Mouse (Mus musculus) heart, embryonic 14.5 days (tissue): Measurements from ENCODE around the gene Ppp1r1b. TPM values are rescaled to one million over a fixed set of nuclear protein-coding genes. Genes with fewer than 3 reads are reported as not detected.

ENCODE experiments used
- ATAC-seq: fragments of 200-750 bp; cut with Nextera tagmentation; 2 replicates; pipeline ENCODE4 v1.8.0; 2017; ENCODE audit warnings: low read depth, moderate TSS enrichment; ENCODE audit not compliant: insufficient number of reproducible peaks, insufficient read depth, low FRiP score
- H3K27ac ChIP-seq, 2 experiments: fragments of 200-500 bp in 1 of 2; fragments of 300-500 bp in 1 of 2; sonication (generic) in 1 of 2; replicated peaks in 1 of 2; 2 replicates each; pipeline ENCODE4 v1.5.1; 2012 to 2014; ENCODE audit warnings: low read depth in 2 of 2, low read length in 2 of 2, control low read depth in 1 of 2, mild to moderate bottlenecking in 1 of 2, mixed read lengths in 1 of 2; ENCODE audit not compliant: control insufficient read depth in 1 of 2, insufficient read depth in 1 of 2
- H3K27me3 ChIP-seq: fragments of 300-500 bp; sonication (generic); 2 replicates; pipeline ENCODE4 v1.6.1; 2014; ENCODE audit warnings: mild to moderate bottlenecking, low read length, control low read depth; ENCODE audit not compliant: control insufficient read depth, insufficient read depth
- H3K36me3 ChIP-seq: fragments of 300-500 bp; sonication (generic); 2 replicates; pipeline ENCODE4 v1.6.1; 2014; ENCODE audit warnings: mild to moderate bottlenecking, control low read depth, low read length, mixed read lengths; ENCODE audit not compliant: control insufficient read depth, insufficient read depth
- H3K4me1 ChIP-seq, 2 experiments: fragments of 200-500 bp in 1 of 2; fragments of 300-500 bp in 1 of 2; sonication (generic) in 1 of 2; 2 replicates each; pipeline ENCODE4 v1.6.1; 2012 to 2014; ENCODE audit warnings: low read length in 2 of 2, control low read depth in 1 of 2, mixed read lengths in 1 of 2; ENCODE audit not compliant: control insufficient read depth in 2 of 2, insufficient read depth in 2 of 2
- H3K4me2 ChIP-seq: fragments of 300-500 bp; sonication (generic); 2 replicates; pipeline ENCODE4 v1.6.1; 2014; ENCODE audit warnings: mild to moderate bottlenecking, low read length
- H3K4me3 ChIP-seq, 2 experiments: fragments of 200-500 bp in 1 of 2; fragments of 300-500 bp in 1 of 2; sonication (generic) in 1 of 2; 2 replicates each; pipeline ENCODE4 v1.5.1; 2012 to 2014; ENCODE audit warnings: low read length in 2 of 2, mild to moderate bottlenecking in 2 of 2, control low read depth in 1 of 2, low read depth in 1 of 2, moderate library complexity in 1 of 2; ENCODE audit not compliant: control insufficient read depth in 1 of 2, insufficient read depth in 1 of 2
- H3K9ac ChIP-seq: fragments of 300-500 bp; sonication (generic); 2 replicates; pipeline ENCODE4 v1.6.1; 2014; ENCODE audit warnings: mild to moderate bottlenecking, low read length
- H3K9me3 ChIP-seq: fragments of 300-500 bp; sonication (generic); 2 replicates; pipeline ENCODE4 v1.6.1; 2016; ENCODE audit warnings: low read length, control low read depth; ENCODE audit not compliant: control insufficient read depth
- WGBS: fragments of 180-500 bp; shearing (Covaris S2); extraction: QIAGEN DNeasy Blood & Tissue Kit; methylation state at CpG from one replicate; pipeline ENCODE4 v1.1.7; 2014; 5-methylcytosine and 5-hydroxymethylcytosine counted together
- polyA plus RNA-seq: library from polyadenylated mRNA; unstranded; fragments of >200 nt; fragmentation: Nextera tagmentation; extraction: Ambion mirVana; gene quantifications from 2 replicates; pipeline ENCODE4 v1.2.1, GENCODE M21; 2014

Gene Ppp1r1b
- polyA plus RNA-seq, 1 experiment from 2014 or later = 42.2 TPM

DNA sequence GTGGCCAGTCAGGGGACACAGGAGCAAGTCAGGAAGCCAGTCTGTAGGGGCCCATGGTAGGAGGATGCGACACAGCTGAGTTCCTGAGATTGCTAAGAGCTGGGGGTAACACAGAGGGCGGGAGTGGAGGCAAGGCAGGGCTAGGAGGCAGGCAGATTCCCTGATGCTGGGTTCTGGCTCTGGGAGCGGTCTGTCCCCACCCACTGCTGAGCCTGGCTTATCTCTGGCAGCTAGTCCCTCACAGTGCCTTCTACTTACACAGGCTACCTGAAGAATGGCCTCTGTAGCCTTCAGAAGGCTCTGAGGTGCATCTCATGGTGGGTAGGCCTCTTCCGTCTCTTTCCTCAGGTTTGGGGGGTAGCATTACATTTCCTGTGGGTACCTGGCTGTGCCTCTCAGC, 44.4 kb downstream of the Ppp1r1b start:
- Histone ChIP-seq H3K4me1 (peaks cover 54 to 68% of the 10 kb centered on the region in 2 experiments), H3K27ac (peak overlapping the region; percentile 88 to 99), H3K27me3 (peaks cover 3% of the 10 kb centered on the region; the same call in 1 of the 2 replicates), H3K36me3 (peaks cover 6% of the 10 kb centered on the region), H3K4me2 (peak overlapping the region; percentile 41), H3K9me3 (no peaks in the 10 kb centered on the region), H3K4me3 (no peak overlapping the region), H3K9ac (peak overlapping the region; percentile 64)
- ATAC-seq = no peak
- WGBS = 20% methylated on average over 4 of the region's 4 CpGs

DNA sequence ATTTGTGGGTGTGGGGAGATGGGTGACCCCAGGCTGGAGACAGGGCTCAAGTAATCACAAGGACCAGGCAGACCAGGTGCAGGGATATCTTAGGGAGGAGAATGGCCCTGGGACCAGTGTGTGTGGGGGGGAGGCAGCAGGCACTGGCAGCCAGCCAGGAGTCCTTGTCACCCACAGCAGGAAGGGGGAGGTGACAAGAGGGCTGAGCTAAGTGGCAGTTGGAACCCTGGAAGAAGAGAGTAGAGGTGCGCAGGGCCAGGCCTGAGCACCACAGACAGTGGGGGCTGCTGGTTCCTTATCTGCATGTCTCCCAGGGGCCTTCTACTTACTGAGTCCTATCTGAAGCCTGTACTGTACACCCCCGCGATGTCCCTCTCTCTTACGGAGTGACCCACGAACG, 45.1 kb downstream of the Ppp1r1b start:
- WGBS = 8% methylated on average over 6 of the region's 6 CpGs
- H3K27me3 ChIP-seq = no peaks in the 10 kb centered on the region
- H3K9me3 ChIP-seq = no peaks in the 10 kb centered on the region
- H3K27ac ChIP-seq = peak overlapping the region; percentile 98 to 99
- no peak overlapping the region for H3K4me3 ChIP-seq
- H3K4me1 ChIP-seq = peaks cover 51 to 62% of the 10 kb centered on the region in 2 experiments
- H3K9ac ChIP-seq = peak overlapping the region; percentile 64
- peaks cover 11% of the 10 kb centered on the region for H3K36me3 ChIP-seq
- ATAC-seq = peak; percentile 66
- peak overlapping the region; percentile 41 for H3K4me2 ChIP-seq

DNA sequence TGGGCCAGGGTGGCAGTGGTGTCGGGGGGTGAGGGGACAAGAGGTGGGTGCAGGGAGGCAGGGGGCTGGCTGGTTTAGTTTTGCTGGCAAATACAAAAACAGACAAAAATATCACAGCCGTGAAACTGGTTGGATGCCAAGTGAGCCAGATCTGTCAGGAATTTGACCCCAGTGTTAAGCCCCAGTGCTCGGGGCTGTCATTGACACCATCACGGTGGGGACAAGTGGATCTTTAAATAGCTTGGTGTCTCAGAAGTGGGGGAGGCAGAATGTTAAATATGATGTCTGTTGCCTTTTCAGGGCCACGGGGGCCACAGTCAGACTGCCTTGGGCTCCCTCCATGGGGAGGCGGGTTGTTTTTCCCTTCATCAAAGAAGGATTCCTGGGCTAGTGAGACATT, 46.1 kb downstream of the Ppp1r1b start:
- Histone ChIP-seq H3K4me2 (peak overlapping the region; percentile 41), H3K27me3 (no peaks in the 10 kb centered on the region), H3K36me3 (peaks cover 12% of the 10 kb centered on the region), H3K4me3 (no peak overlapping the region; a peak in 1 of 4 replicates), H3K27ac (peak overlapping the region; percentile 98 to 99), H3K4me1 (peaks cover 43 to 52% of the 10 kb centered on the region in 2 experiments), H3K9me3 (no peaks in the 10 kb centered on the region), H3K9ac (peak overlapping the region; percentile 64; the same call in 1 of the 2 replicates)
- peak; percentile 57 for ATAC-seq
- WGBS = 9% methylated on average over 6 of the region's 6 CpGs

DNA sequence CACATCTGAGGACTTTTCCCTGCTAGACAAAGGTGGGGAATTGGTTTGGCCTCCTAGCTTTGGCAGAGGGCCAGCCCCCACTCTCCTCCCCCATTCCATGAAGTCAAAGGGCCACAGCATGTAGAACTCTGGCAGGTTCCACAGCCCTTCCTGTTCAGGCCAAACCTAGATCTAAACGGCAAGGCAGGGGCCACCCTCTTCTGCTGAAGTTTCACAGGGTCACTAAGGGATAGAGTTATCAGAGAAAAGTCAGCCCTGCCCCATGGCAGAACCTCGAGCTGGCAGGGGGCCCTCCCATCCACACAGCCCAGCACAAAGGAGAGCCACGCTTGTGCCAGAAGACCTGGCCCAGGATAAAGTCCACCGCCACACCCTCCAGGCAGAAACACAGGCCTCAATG, 46.8 kb downstream of the Ppp1r1b start:
- Histone ChIP-seq H3K27me3 (no peaks in the 10 kb centered on the region), H3K9ac (peak overlapping the region; percentile 38), H3K4me3 (no peak overlapping the region), H3K4me1 (peaks cover 43 to 52% of the 10 kb centered on the region in 2 experiments), H3K4me2 (peak overlapping the region; percentile 41), H3K27ac (peak overlapping the region; percentile 98 to 99), H3K9me3 (no peaks in the 10 kb centered on the region), H3K36me3 (peaks cover 12% of the 10 kb centered on the region)
- peak; percentile 15 for ATAC-seq
- 10% methylated on average over 4 of the region's 4 CpGs for WGBS

DNA sequence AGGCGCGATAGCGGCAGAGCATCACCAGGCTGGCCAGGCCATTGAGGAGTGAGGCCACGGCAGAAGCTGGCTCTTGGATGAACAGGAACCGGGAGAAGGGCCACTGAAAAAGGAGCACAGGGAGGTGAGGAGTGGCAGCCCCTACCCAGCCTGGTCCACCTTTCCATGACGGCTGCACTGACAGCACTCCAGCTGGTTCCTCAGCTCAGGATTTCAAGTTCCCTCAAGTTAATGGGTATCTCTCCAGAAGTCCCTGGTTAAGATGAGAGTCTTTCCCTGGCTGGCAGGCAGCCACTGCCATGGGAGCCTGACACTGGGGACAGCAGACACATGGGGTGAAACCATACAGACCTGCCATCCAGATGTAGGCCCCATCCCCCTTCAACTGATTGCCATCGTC, 49.7 kb downstream of the Ppp1r1b start:
- no peak for ATAC-seq
- Histone ChIP-seq H3K9ac (no peak overlapping the region), H3K27ac (no peak overlapping the region), H3K27me3 (no peaks in the 10 kb centered on the region), H3K36me3 (peaks cover 12% of the 10 kb centered on the region), H3K9me3 (no peaks in the 10 kb centered on the region), H3K4me3 (no peak overlapping the region), H3K4me1 (peaks cover 29 to 37% of the 10 kb centered on the region in 2 experiments), H3K4me2 (no peak overlapping the region)
- 91% methylated on average over 7 of the region's 7 CpGs for WGBS

DNA sequence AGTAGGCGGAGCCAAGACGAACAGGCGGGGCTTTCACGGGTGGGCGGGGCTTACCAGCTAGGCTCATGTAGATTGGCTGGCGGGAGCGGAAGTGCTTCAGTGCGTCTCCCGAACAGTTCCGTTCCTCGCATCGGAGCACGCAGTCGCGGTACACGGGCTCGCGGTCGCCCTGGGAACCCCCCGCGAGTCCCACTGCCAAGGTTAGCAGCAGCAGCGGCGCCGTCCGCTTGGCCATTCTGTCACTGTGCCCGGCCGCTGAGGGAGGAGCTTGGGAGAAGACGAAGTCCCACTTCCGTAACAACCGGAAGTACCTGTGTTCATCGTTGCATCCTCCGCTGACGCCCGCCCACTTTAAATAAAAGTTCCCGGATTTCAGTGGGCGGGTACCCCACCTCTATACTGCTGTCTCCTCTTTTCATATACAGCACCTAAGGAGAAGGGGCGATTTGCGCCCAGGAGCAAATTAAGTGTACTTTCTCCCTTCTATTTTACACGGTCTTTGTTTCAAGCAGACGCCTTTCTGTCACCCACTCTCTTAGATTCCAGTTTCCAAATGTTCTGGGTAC, 52.0 kb downstream of the Ppp1r1b start, which contains the start of gene Pgap3:
Gene Pgap3 (minus strand): TSS at position 330 of the 566 bp plus-strand sequence.
- peaks cover 12% of the 10 kb centered on the region for H3K36me3 ChIP-seq
- H3K9me3 ChIP-seq = no peaks in the 10 kb centered on the region
- peak within 1 kb of the TSS; percentile 87 for H3K4me2 ChIP-seq
- peak within 1 kb of the TSS; percentile 75 for H3K9ac ChIP-seq
- H3K27ac ChIP-seq = peak within 1 kb of the TSS; percentile 95 to 99
- ATAC-seq = peak; percentile 74
- H3K27me3 ChIP-seq = no peaks in the 10 kb centered on the region
- peaks cover 10 to 16% of the 10 kb centered on the region in 2 experiments for H3K4me1 ChIP-seq
- WGBS = under 1% methylated on average over 40 of the region's 40 CpGs
- peak within 1 kb of the TSS; percentile 63 to 98 for H3K4me3 ChIP-seq

DNA sequence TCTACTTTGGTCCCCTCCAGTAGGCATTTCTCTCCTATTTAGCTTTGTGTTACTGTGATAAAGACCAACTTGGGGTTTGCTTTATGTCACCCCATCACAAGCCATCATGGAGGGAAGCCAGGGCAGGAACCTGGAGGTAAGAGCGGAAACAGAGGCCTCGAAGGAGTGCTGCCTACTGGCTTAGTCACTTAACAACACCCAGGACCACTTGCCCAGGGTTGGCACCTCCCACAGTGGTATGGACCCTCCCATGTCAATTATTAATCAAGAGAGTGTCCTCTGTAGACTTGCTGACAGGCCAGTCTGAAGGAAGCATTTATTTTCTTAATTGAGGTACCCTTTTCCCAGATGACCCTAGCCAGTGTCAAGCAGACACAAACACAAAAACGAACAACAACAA, 52.6 kb downstream of the Ppp1r1b start:
- Histone ChIP-seq H3K36me3 (peaks cover 12% of the 10 kb centered on the region), H3K27ac (peak overlapping the region; percentile 95 to 99; a peak in 3 of 4 replicates), H3K4me3 (peak overlapping the region; percentile 63 to 98; a peak in 3 of 4 replicates), H3K4me2 (peak overlapping the region; percentile 87), H3K4me1 (peaks cover 7 to 14% of the 10 kb centered on the region in 2 experiments), H3K9ac (peak overlapping the region; percentile 75), H3K9me3 (no peaks in the 10 kb centered on the region), H3K27me3 (no peaks in the 10 kb centered on the region)
- WGBS = 60% methylated on average over 3 of the region's 3 CpGs
- ATAC-seq = no peak
